Mouse (Mus musculus): ENCODE measurements around the gene Igf1. TPM values are rescaled to one million over a fixed set of nuclear protein-coding genes. Genes with fewer than 3 reads are reported as not detected.

Igf1 gene
- polyA plus RNA-seq, 1 experiment from 2014 or later = 80.4 TPM

GRCm38 (mm10) chr10:87897331-87897730 lies 39.3 kb downstream of the Igf1 start:
- no peaks in the 10 kb centered on the region for H3K36me3 ChIP-seq (ENCODE audit: insufficient read depth)
- no peak for DNase-seq
- no peak overlapping the region for H3K4me2 ChIP-seq
- H3K27me3 ChIP-seq (ENCODE audit: insufficient read depth, low read length) = no peaks in the 10 kb centered on the region
- H3K9me3 ChIP-seq (ENCODE audit: low read depth, low read length) = no peaks in the 10 kb centered on the region
- 87% methylated on average over 4 of the region's 4 CpGs for WGBS
- H3K4me3 ChIP-seq (ENCODE audit: low read depth, low read length) = no peak overlapping the region
- no peak overlapping the region for H3K27ac ChIP-seq (ENCODE audit: low read depth)
- TF ChIP-seq CTCF (IDR thresholded peaks at IDR 0.05; ENCODE audit: low read depth) = no peak
- no peak for ATAC-seq (ENCODE audit: insufficient read depth)
- no peaks in the 10 kb centered on the region for H3K4me1 ChIP-seq (ENCODE audit: insufficient read depth)
- no peak overlapping the region for H3K9ac ChIP-seq

GRCm38 (mm10) chr10:87898826-87899225 lies 40.8 kb downstream of the Igf1 start:
- Histone ChIP-seq H3K27me3 (ENCODE audit: insufficient read depth, low read length) (no peaks in the 10 kb centered on the region), H3K4me1 (ENCODE audit: insufficient read depth) (no peaks in the 10 kb centered on the region), H3K4me2 (no peak overlapping the region), H3K9ac (no peak overlapping the region), H3K4me3 (ENCODE audit: low read depth, low read length) (no peak overlapping the region), H3K27ac (ENCODE audit: low read depth) (no peak overlapping the region), H3K36me3 (ENCODE audit: insufficient read depth) (no peaks in the 10 kb centered on the region), H3K9me3 (ENCODE audit: low read depth, low read length) (no peaks in the 10 kb centered on the region)
- TF ChIP-seq CTCF (IDR thresholded peaks at IDR 0.05; ENCODE audit: low read depth) = no peak
- DNase-seq (no peak), ATAC-seq (ENCODE audit: insufficient read depth) (no peak)
- 87% methylated on average over 3 of the region's 3 CpGs for WGBS

- WGBS = 70% methylated on average over 7 of the region's 7 CpGs
- ATAC-seq (ENCODE audit: insufficient read depth) = no peak
Observed at GRCm38 (mm10) chr10:87901916-87902315, 43.9 kb downstream of the Igf1 start.

GRCm38 (mm10) chr10:87904324-87904723 lies 46.3 kb downstream of the Igf1 start:
- H3K36me3 ChIP-seq (ENCODE audit: insufficient read depth) = 0 out of 2 replicates have a peak, but pooled peaks cover 3% of the 10 kb centered on the region

More at GRCm38 (mm10) chr10:87901916-87902315, 43.9 kb downstream of the Igf1 start:
- no peaks in the 10 kb centered on the region for H3K9me3 ChIP-seq (ENCODE audit: low read depth, low read length)
- no peaks in the 10 kb centered on the region for H3K27me3 ChIP-seq (ENCODE audit: insufficient read depth, low read length)
- no peak overlapping the region for H3K27ac ChIP-seq (ENCODE audit: low read depth)
- 0 out of 2 replicates have a peak, but pooled peaks cover 5% of the 10 kb centered on the region for H3K4me1 ChIP-seq (ENCODE audit: insufficient read depth)
- no peak for DNase-seq
- H3K4me2 ChIP-seq = no peak overlapping the region
- H3K36me3 ChIP-seq (ENCODE audit: insufficient read depth) = no peaks in the 10 kb centered on the region
- TF ChIP-seq CTCF (IDR thresholded peaks at IDR 0.05; ENCODE audit: low read depth) = no peak
- H3K9ac ChIP-seq = no peak overlapping the region
- no peak overlapping the region for H3K4me3 ChIP-seq (ENCODE audit: low read depth, low read length)

GRCm38 (mm10) chr10:87905087-87905486 lies 47.0 kb downstream of the Igf1 start:
- H3K9ac ChIP-seq = no peak overlapping the region
- no peak for DNase-seq
- 0 out of 2 replicates have a peak, but pooled peaks cover 3% of the 10 kb centered on the region for H3K36me3 ChIP-seq (ENCODE audit: insufficient read depth)
- H3K4me3 ChIP-seq (ENCODE audit: low read depth, low read length) = no peak overlapping the region
- H3K4me2 ChIP-seq = no peak overlapping the region
- ATAC-seq (ENCODE audit: insufficient read depth) = no peak
- WGBS = 73% methylated on average over 3 of the region's 3 CpGs
- no peak overlapping the region for H3K27ac ChIP-seq (ENCODE audit: low read depth)
- H3K9me3 ChIP-seq (ENCODE audit: low read depth, low read length) = no peaks in the 10 kb centered on the region
- H3K4me1 ChIP-seq (ENCODE audit: insufficient read depth) = 0 out of 2 replicates have a peak, but pooled peaks cover 5% of the 10 kb centered on the region
- no peak for TF ChIP-seq CTCF (IDR thresholded peaks at IDR 0.05; ENCODE audit: low read depth)
- no peaks in the 10 kb centered on the region for H3K27me3 ChIP-seq (ENCODE audit: insufficient read depth, low read length)

More at GRCm38 (mm10) chr10:87904324-87904723, 46.3 kb downstream of the Igf1 start:
- H3K4me1 ChIP-seq (ENCODE audit: insufficient read depth) = 0 out of 2 replicates have a peak, but pooled peaks cover 5% of the 10 kb centered on the region
- ATAC-seq (ENCODE audit: insufficient read depth) (peak; percentile 58; the same call in 1 of the 2 replicates), DNase-seq (peak; percentile 27)
- H3K4me2 ChIP-seq = no peak overlapping the region
- H3K9ac ChIP-seq = no peak overlapping the region
- no peak overlapping the region for H3K4me3 ChIP-seq (ENCODE audit: low read depth, low read length)
- TF ChIP-seq CTCF (IDR thresholded peaks at IDR 0.05; ENCODE audit: low read depth) = no peak
- WGBS = 29% methylated on average over 5 of the region's 5 CpGs
- no peak overlapping the region for H3K27ac ChIP-seq (ENCODE audit: low read depth)
- no peaks in the 10 kb centered on the region for H3K9me3 ChIP-seq (ENCODE audit: low read depth, low read length)
- no peaks in the 10 kb centered on the region for H3K27me3 ChIP-seq (ENCODE audit: insufficient read depth, low read length)

- DNase-seq = no peak
- Histone ChIP-seq H3K36me3 (ENCODE audit: insufficient read depth) (0 out of 2 replicates have a peak, but pooled peaks cover 3% of the 10 kb centered on the region), H3K4me3 (ENCODE audit: low read depth, low read length) (no peak overlapping the region), H3K4me2 (no peak overlapping the region), H3K27ac (ENCODE audit: low read depth) (no peak overlapping the region), H3K9me3 (ENCODE audit: low read depth, low read length) (no peaks in the 10 kb centered on the region), H3K4me1 (ENCODE audit: insufficient read depth) (0 out of 2 replicates have a peak, but pooled peaks cover 5% of the 10 kb centered on the region), H3K27me3 (ENCODE audit: insufficient read depth, low read length) (no peaks in the 10 kb centered on the region), H3K9ac (no peak overlapping the region)
- no peak for ATAC-seq (ENCODE audit: insufficient read depth)
- no peak for TF ChIP-seq CTCF (IDR thresholded peaks at IDR 0.05; ENCODE audit: low read depth)
- 64% methylated on average over 3 of the region's 3 CpGs for WGBS
Observed at GRCm38 (mm10) chr10:87906121-87906520, 48.1 kb downstream of the Igf1 start.

- 0 out of 2 replicates have a peak, but pooled peaks cover 3% of the 10 kb centered on the region for H3K36me3 ChIP-seq (ENCODE audit: insufficient read depth)
- TF ChIP-seq CTCF (IDR thresholded peaks at IDR 0.05; ENCODE audit: low read depth) = no peak
- no peak overlapping the region for H3K4me3 ChIP-seq (ENCODE audit: low read depth, low read length)
- H3K27ac ChIP-seq (ENCODE audit: low read depth) = no peak overlapping the region
- no peak for ATAC-seq (ENCODE audit: insufficient read depth)
- H3K27me3 ChIP-seq (ENCODE audit: insufficient read depth, low read length) = no peaks in the 10 kb centered on the region
- WGBS = 88% methylated on average over 2 of the region's 2 CpGs
- no peak overlapping the region for H3K4me2 ChIP-seq
- H3K9ac ChIP-seq = no peak overlapping the region
- H3K4me1 ChIP-seq (ENCODE audit: insufficient read depth) = 0 out of 2 replicates have a peak, but pooled peaks cover 5% of the 10 kb centered on the region
- no peak for DNase-seq
- H3K9me3 ChIP-seq (ENCODE audit: low read depth, low read length) = no peaks in the 10 kb centered on the region
Observed at GRCm38 (mm10) chr10:87906757-87907307, 48.8 kb downstream of the Igf1 start.
